Mouse (Mus musculus) hindbrain, embryonic 16.5 days (tissue): ENCODE measurements around the gene Klhl8. TPM values are rescaled to one million over a fixed set of nuclear protein-coding genes. Genes with fewer than 3 reads are reported as not detected.

Source experiments
- ATAC-seq: fragments of 200-750 bp; cut with Nextera tagmentation; 2 replicates; pipeline ENCODE4 v1.8.0; 2017; ENCODE audit warnings: moderate TSS enrichment, moderate library complexity
- H3K27ac ChIP-seq: fragments of 300-500 bp; sonication (generic); 2 replicates; pipeline ENCODE4 v1.5.1; 2014; ENCODE audit warnings: low read depth, mild to moderate bottlenecking, control low read depth, low read length, moderate library complexity
- H3K27me3 ChIP-seq: fragments of 300-500 bp; sonication (generic); replicated peaks from 2 replicates; pipeline ENCODE4 v1.6.1; 2014; ENCODE audit warnings: low read length; ENCODE audit not compliant: control insufficient read depth, insufficient read depth
- H3K36me3 ChIP-seq: fragments of 300-500 bp; sonication (generic); 2 replicates; pipeline ENCODE4 v1.6.1; 2014; ENCODE audit warnings: mild to moderate bottlenecking, low read length, moderate library complexity, mixed read lengths; ENCODE audit not compliant: control insufficient read depth, insufficient read depth
- H3K4me1 ChIP-seq: fragments of 300-500 bp; sonication (generic); 2 replicates; pipeline ENCODE4 v1.6.1; 2014; ENCODE audit warnings: low read depth, low read length; ENCODE audit not compliant: control insufficient read depth, insufficient read depth
- H3K4me2 ChIP-seq: fragments of 300-500 bp; sonication (generic); 2 replicates; pipeline ENCODE4 v1.6.1; 2014; ENCODE audit warnings: mild to moderate bottlenecking, low read length, control low read depth, moderate library complexity
- H3K4me3 ChIP-seq: fragments of 300-500 bp; sonication (generic); 2 replicates; pipeline ENCODE4 v1.5.1; 2014; ENCODE audit warnings: mild to moderate bottlenecking, low read length, control low read depth, moderate library complexity
- H3K9ac ChIP-seq: fragments of 300-500 bp; sonication (generic); 2 replicates; pipeline ENCODE4 v1.6.1; 2014; ENCODE audit warnings: low read depth, mild to moderate bottlenecking, control low read depth, low read length, moderate library complexity
- H3K9me3 ChIP-seq: fragments of 300-500 bp; sonication (generic); 2 replicates; pipeline ENCODE4 v1.6.1; 2014; ENCODE audit warnings: mild to moderate bottlenecking, low read length, moderate library complexity; ENCODE audit not compliant: control insufficient read depth
- WGBS: fragments of 180-500 bp; shearing (Covaris S2); extraction: QIAGEN DNeasy Blood & Tissue Kit; methylation state at CpG from one replicate; pipeline ENCODE4 v1.1.7; 2014; 5-methylcytosine and 5-hydroxymethylcytosine counted together
- polyA plus RNA-seq: library from polyadenylated mRNA; unstranded; fragments of >200 nt; fragmentation: Nextera tagmentation; extraction: Ambion mirVana; gene quantifications from 2 replicates; pipeline ENCODE4 v1.2.1, GENCODE M21; 2015

Gene Klhl8
- polyA plus RNA-seq, 1 experiment from 2014 or later: 40.7 TPM

DNA sequence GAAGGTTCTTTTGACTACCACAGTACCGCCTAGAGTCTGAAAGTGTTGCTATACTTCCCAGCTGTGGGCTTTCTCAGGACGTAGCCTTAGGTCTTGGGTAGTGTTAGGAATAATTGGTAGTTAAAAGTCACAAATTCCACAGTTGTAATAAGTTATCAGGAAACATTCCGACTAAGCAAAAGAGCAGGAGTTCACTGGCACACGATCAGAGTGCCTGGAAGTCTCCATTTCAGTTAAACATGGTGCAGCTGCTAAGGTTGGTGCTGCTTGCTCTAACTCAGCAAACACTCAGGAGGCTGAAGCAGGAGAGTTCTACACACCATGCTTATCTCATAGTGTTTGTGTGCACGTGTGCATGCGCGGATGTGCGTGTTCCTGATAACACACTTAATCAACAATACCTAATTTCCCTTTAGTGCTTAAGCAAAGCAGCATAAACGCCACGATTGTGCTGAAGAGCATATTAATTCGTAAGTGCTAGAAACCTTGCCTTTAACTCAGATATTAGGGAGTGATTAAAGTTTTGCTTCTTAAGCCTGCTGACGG lies 97.0 kb downstream of the Klhl8 start:
- no peak overlapping the region for H3K27ac ChIP-seq
- H3K4me3 ChIP-seq: no peak overlapping the region
- no peak overlapping the region for H3K4me2 ChIP-seq
- H3K9ac ChIP-seq: no peak overlapping the region
- WGBS: 89% methylated on average over 12 of the region's 12 CpGs
- H3K9me3 ChIP-seq: no peaks in the 10 kb centered on the region
- H3K4me1 ChIP-seq: no peaks in the 10 kb centered on the region
- no peaks in the 10 kb centered on the region for H3K27me3 ChIP-seq
- no peaks in the 10 kb centered on the region for H3K36me3 ChIP-seq
- no peak for ATAC-seq

DNA sequence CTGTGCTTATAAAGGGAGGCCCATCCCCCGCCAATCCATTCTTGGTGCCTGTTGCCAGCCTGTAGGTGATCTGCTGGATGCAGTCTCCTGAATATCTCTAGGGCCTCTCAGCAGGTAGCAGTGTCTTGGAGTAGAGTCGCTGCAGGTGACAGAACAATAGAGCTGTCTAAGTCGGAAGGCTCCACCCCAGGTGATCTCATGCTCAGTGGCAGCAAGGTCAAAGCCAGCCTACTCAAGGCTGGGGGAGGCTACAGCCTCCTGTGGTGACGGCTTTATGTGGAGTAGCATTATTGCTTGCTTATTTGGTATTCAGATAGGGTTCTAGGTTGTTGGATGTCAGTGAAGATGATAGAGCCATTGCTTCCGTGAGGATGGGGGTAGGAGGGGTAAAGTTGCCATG lies 97.8 kb downstream of the Klhl8 start:
- H3K9ac ChIP-seq: no peak overlapping the region
- WGBS: 64% methylated on average over 5 of the region's 5 CpGs

More for the DNA sequence above, 97.8 kb downstream of the Klhl8 start:
- no peak overlapping the region for H3K27ac ChIP-seq
- H3K9me3 ChIP-seq: no peaks in the 10 kb centered on the region
- no peak overlapping the region for H3K4me3 ChIP-seq
- H3K27me3 ChIP-seq: no peaks in the 10 kb centered on the region
- no peaks in the 10 kb centered on the region for H3K4me1 ChIP-seq
- no peak for ATAC-seq
- H3K4me2 ChIP-seq: no peak overlapping the region
- no peaks in the 10 kb centered on the region for H3K36me3 ChIP-seq

Other genes with a start within 250 kb of the Klhl8 start
- 1.9 and 3.0 TPM in 2 replicates for gene Aff1, start 218.9 kb downstream of the Klhl8 start, polyA plus RNA-seq
- not detected in 2 replicates for gene Hsd17b13, start 66.2 kb upstream of the Klhl8 start, polyA plus RNA-seq
- 2.9 and 3.1 TPM in 2 replicates for gene Hsd17b11, start 110.7 kb upstream of the Klhl8 start, polyA plus RNA-seq
- 68.4 and 71.7 TPM in 2 replicates for gene Nudt9, start 135.0 kb upstream of the Klhl8 start, polyA plus RNA-seq
- gene Gm17660, start 166.3 kb upstream of the Klhl8 start, polyA plus RNA-seq: 0.44 TPM in 1 of 2 replicates, not detected in the other
- 481 and 585 TPM in 2 replicates for gene Sparcl1, start 202.5 kb upstream of the Klhl8 start, polyA plus RNA-seq